Mouse (Mus musculus) brain, embryonic 14.5 days (tissue): Measurements from ENCODE around the gene Wdsub1. TPM values are rescaled to one million over a fixed set of nuclear protein-coding genes. Genes with fewer than 3 reads are reported as not detected.

Experiments used
- DNase-seq: peaks from one replicate; pipeline ENCODE4 v3.0.0-alpha.2; 2011; ENCODE audit warnings: low read depth
- CTCF ChIP-seq: fragments of 200-500 bp; IDR thresholded peaks from 2 replicates; pipeline ENCODE4 v1.5.1; 2012; ENCODE audit warnings: inconsistent platforms, mild to moderate bottlenecking, moderate library complexity, borderline replicate concordance; ENCODE audit not compliant: insufficient read depth, insufficient read length; ENCODE audit errors: extremely low read depth
- POLR2A ChIP-seq: fragments of 200-500 bp; IDR thresholded peaks from 2 replicates; pipeline ENCODE4 v1.6.1; 2012; ENCODE audit warnings: mild to moderate bottlenecking, inconsistent platforms, borderline replicate concordance; ENCODE audit not compliant: poor library complexity, insufficient read depth, insufficient read length, severe bottlenecking; ENCODE audit errors: extremely low read depth
- polyA plus RNA-seq: library from polyadenylated mRNA; depleted of rRNA; stranded (reverse); fragments of >200 nt; gene quantifications from 2 replicates; pipeline ENCODE4 v1.2.3, GENCODE M21; 2012

Wdsub1 gene
- polyA plus RNA-seq, 1 experiment: 25.3 TPM

DNA sequence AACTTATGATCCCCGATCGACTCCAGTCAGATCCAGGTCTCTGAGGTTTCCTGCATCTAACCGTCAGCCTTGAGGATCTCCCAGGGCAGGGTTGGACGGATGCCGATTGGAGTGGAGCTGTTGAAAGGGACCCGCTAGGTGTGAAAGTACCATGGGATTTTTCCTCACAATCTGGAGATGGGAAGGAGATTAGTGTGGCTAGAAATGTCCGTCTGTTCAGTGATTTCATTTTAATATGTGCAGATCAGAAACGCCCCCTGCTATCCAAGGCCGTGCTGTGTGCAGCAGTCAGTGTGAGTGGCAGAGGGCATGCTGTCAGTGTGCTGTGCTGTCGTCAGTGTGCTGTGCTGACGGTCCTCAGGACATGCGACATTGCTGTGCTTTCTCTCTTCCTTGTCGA, 68.9 kb downstream of the Wdsub1 start:
- TF ChIP-seq CTCF (no peak), POLR2A (no peak)
- DNase-seq: peak; percentile 40

DNA sequence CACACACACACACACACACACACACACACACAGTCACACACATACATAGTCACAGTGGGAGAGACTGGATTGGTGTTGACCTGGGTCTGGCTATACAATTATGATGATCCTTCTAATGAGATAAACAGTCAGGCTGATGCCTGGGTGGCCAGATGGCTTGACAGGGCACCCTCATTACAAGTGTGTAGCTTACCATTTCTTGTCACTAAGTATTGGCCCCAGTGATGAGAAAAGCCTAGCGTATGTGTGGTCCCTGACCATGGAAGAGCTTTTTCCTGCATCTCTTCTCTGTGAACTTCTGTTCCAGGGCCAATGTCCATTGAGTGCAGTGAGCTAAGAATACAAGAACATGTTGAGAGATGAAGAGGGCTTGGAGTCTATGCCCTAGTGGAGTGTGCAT, 69.8 kb downstream of the Wdsub1 start:
- TF ChIP-seq CTCF (no peak), POLR2A (no peak)
- no peak for DNase-seq

- TF ChIP-seq POLR2A (no peak), CTCF (no peak)
These were observed 71.1 kb downstream of the Wdsub1 start for GRCm38 (mm10) chr2:59811247-59811646.

DNA sequence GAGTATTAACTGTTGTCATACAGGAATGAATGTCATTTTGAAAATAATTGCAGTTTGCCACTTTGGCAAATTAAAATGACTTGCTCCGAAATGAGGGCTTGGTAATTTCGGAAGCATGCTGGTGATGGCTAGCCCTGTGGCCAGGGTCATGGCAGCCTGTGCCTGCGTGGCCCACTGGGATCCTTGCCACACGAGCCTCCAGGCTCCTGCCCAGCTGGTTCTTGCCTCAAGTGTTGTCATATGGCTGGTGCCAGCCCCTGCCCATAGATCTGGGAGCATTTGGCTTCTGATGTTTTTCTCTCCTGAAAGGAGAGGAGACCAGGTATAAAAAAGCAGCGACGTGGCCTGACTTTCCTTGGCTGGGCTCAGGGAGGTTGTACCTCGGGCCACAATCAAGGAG, 72.4 kb downstream of the Wdsub1 start:
- peak; percentile 39 for DNase-seq
- TF ChIP-seq CTCF (no peak), POLR2A (no peak)

More at GRCm38 (mm10) chr2:59811247-59811646, 71.1 kb downstream of the Wdsub1 start:
- no peak for DNase-seq

DNA sequence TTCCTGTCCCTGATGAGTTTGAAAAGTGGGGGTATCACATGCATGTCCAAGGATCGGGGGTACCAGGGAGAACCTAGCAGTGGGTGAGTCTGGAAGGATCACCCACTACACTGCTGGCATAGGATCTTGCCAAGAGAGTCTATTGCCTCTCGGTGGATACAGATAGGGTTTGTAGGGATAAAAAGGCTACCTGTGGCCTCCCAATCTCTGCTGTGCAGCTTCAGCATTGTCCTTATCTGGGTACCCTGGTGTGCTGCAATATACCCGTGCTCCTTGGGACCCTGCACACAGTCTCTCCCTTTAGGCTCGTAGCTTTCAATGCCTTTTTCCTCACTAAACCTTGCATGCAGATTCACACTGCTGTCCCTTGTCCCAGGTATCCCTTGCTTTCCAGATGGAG, 73.8 kb downstream of the Wdsub1 start:
- no peak for TF ChIP-seq CTCF
- TF ChIP-seq POLR2A: no peak
- no peak for DNase-seq

DNA sequence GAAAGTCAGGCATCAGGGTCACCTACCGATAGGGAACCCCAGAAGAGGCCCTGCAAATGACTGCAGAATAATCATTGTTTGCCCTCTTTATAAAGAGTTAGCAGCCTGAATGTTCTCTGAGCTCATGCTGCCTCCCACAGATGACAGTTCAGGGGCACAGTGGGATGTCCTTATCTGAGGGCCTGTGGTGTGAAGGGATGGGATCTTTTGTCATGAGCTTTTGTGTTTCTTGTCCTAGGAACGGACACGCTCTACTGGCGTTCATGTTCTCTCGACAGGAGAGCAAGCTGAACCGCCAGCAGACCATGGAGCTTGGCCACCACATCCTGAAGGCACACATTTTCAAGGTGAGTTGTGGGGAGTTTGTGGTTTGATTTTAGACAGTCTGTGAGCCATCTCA, 76.4 kb downstream of the Wdsub1 start:
- DNase-seq: no peak
- TF ChIP-seq CTCF (no peak), POLR2A (no peak)

DNA sequence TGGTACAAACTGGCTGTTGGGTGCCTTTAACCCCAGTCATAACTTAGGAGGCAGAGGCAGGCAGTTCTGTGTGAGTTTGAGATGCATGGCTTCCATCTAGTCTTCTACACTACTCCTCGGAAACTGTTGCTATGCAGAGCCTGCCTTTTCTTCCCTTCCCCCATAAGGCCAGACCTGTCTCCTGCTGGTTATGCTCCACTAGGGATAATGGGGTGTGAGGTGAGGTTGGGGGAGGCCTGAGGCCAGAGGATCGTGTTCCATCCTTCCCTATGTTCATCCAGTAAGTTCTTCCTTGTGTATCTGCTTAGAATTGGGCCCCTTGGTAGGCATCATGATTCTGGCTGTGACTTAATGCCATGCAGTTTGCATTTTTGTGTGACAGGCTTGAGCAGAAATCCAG, 76.8 kb downstream of the Wdsub1 start:
- TF ChIP-seq POLR2A: no peak
- DNase-seq: no peak

GRCm38 (mm10) chr2:59802722-59803387, 79.5 kb downstream of the Wdsub1 start:
- TF ChIP-seq POLR2A (no peak), CTCF (no peak)

More at GRCm38 (mm10) chr2:59802722-59803387, 79.5 kb downstream of the Wdsub1 start:
- no peak for DNase-seq
